Mouse (Mus musculus): ENCODE data around the gene Slc9a1.

The Slc9a1 gene

DNA sequence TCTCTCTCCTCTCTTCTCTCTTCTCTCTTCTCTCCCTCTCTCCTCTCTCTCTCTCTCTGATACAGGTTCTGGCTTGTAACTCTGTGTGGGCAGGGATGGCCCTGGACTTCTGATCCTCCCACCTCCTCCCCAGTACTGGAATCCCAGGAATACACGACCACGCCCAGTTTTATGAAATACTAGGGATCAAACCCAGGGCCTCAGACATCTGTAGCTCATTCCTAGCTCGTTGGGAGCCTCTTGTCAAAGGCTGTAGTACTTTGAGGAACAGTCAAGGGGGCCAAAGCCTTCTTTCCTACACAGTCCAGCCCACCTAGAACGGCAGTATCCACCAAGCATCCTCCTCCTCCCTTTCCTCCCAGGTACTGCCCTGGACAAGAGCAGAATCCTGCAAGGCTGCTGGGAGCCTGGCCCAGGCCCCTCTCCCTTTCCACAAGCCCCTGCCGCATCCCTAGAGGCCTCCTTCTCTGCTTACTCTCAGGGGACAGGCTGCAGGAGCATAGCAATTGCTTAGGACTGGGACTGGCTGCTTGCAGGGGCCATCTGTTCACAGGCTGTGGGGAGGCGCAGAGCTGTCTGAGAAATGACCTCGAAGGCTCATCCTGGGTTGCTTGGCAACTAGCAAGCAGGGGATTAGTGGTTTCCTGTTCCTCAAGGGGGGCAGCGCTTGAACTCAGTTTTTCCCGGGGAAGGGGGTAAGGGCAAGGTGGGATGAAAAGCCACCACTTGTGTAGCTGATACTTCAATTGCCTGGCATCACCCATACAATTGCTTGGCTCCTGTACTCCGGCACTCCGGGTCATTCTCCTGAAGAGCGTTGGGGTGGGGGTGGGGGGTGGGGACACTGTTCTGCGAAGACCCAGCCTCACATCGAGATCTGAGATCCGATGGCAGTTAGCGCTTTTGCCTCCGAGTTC is 70.2 kb downstream of the Slc9a1 start:
- no peak for DNase-seq (ENCODE audit: low spot score)

DNA sequence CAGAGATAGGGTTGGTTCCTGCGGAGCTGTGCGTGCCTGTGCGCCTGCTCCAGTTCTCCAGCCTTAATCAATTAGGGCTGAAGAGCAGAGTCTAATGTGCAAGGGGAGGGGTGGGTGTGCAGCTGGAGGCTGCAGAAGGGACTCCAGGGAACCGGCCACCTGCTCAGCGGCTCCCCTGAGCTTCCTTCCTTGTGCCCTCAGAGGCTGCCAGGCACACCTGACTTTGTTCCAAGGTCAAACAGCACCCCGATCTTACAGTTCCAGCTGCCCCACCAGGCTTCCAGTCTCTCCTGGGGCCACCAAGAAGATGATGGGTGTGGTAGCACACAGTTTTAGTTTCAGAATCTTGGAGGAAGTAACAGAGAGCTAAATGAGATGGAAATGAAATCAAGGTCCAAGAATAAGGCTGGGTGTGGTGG is 70.9 kb downstream of the Slc9a1 start:
- no peak for DNase-seq (ENCODE audit: low spot score)

DNA sequence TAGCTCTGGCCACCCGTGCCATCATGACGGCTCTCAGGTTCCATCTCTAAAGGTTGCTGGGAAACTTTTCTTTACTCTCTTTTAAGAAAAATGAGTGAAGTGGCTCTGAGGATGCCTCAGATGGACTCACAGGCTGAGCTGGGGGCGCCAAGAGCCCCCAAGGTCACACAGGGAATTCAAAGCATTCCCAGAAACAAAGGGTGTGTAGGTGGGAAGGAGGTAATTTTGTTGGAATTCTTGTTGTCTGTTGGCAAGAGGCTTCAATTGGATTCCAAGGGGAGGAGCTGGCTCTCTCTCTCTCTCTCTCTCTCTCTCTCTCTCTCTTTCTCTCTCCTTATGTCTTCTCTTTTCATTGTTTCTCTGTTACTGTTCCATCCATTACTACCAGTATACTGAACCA is 72.7 kb downstream of the Slc9a1 start:
- no peak for DNase-seq (ENCODE audit: low spot score)

DNA sequence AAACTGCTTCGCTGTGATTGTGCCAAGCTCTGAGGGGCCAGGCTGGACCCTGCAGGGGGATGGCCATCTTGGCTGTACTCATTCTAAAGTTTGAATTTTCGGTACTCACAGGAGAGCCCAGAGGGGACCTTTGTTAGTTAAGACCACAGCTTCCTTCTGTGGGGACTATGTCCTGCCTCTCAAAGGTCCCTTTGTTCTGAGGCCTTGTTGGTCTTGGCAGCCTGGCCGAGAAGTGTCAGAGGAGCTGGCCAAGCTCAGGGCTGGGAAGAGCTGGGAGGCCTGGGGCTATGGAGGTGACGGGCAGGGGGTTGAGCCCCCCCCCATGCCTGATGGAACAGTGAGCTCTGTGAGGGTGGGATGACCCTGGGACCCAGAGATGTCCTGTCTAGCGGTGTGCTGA is 73.6 kb downstream of the Slc9a1 start:
- no peak for DNase-seq (ENCODE audit: low spot score)

DNA sequence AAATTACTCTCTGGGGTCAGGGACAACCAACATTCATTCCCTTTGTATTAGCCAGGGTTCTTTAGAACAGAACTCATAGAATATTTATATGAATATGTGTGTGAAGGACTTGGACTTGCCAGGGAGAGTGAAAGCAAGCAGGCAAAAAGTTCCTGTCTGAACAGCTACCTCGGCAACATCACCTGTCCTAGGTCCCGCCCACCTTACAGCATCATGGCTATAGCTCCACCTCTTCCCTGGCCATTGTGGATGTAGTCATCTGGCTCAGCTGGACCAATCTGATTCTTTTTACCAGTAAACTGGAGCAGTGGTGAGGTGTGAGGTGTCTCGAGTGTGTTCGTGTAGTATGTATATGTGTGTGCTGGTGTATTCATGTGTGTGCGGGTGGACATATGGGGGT is 76.2 kb downstream of the Slc9a1 start:
- DNase-seq (ENCODE audit: low spot score) = no peak

DNA sequence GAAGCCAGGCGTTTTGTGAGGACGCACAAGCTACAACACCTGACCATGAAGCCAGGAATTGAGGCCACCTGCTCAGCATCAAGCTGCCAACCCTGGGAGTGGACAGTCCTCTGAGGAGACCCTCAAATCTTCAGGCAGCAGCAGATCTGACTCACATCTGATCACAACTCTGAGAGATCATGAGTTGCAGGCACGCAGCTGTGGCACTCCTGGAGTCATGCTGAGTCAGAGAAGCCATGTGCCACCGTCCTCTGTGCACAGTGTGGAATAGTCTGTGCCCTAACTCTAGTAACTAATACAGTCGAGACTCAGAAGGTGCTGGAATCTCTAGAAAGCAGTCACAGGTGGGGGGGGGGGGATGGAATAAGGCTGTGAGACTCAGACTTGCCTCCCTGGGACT is 77.9 kb downstream of the Slc9a1 start:
- DNase-seq (ENCODE audit: low spot score) = no peak

DNA sequence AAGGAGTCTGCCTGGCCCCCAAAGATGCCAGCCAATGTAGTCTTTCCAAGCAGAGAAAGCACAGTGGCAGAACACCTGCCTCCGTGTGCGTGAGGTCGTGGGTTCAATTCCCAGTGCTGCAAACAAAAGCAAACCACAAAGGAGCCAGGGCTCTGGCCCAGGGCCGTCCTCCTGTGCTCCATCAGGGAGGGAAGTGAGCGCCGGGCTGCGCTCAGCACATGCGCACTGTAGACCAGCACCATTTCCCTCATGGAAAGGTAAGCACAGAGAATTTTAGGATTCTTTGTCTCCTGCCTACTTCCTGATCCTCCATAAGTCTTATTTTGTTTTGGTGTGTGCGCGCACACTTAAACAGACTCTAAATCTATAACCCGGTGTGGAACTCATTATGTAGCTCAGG is 78.5 kb downstream of the Slc9a1 start:
- DNase-seq (ENCODE audit: low spot score) = no peak

DNA sequence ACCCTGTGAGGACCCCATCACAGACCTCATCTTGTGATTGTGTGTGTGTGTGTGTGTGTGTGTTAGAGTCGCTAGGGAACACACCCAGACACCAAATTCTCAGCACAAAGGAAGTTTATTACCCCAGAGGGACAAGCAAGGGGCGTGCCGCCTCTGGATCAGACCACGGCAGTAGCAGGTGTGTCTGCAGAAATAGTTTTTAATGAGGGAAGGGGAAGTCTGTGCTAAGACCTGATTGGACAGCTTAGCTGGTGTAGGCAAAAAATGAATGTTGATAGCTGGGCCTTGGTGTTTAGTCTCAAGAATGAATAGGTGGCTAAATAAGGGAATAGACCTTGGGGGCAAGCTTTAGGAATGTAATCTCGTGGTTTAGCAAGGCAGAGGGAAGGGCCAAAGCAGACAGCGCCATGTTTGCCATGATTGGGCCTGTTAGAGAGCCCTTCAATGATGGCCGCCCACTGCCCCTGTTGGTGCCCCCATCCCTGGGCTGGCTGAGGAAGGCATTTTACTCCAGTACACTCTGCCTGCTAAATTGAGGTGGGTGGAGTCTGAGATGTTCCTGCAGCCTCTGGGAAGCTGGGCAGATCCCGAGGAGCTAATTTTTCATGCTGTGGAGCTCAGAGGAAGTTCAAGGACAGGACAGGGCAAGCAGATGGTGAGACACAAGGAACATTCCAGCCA is 79.3 kb downstream of the Slc9a1 start:
- no peak for DNase-seq (ENCODE audit: low spot score)

DNA sequence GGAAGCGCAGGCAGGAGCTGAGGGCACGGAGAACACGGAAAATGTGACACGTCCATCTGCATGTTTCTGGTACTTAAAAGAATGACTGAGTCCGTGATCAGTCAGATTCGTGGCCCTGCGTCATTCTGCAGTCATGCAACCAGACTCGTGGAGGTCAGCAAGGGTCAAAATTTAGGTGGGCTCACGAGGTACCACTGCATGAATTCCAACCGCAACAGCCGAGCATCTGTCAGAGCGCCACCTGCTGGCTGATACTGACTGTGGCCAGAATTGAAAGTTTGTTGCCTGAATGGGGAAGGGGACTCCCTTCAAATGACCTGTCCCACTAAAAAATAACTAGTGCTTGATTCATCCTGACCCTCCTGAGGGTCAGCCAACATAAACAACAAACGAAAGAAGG is 80.2 kb downstream of the Slc9a1 start:
- no peak for DNase-seq (ENCODE audit: low spot score)

DNA sequence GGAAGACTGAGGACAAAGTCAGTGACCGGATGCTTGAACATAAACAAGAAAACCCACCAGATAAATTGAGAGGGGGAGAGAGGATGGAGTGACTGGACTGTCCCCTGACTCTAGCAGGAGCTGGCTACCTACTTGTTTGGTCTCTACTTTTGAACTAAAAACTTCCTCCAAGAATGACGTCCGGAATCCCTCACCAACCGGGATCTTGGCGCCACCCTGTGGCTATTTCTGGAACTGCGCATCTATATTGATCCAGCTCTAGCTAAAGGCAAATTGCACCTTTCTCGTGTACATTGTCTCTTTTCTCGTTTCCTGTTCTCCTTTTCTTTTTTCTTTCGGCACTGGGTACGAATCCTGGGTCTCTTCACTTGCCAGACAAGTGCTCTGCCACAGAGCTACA is 82.0 kb downstream of the Slc9a1 start:
- DNase-seq (ENCODE audit: low spot score) = peak; percentile 81

DNA sequence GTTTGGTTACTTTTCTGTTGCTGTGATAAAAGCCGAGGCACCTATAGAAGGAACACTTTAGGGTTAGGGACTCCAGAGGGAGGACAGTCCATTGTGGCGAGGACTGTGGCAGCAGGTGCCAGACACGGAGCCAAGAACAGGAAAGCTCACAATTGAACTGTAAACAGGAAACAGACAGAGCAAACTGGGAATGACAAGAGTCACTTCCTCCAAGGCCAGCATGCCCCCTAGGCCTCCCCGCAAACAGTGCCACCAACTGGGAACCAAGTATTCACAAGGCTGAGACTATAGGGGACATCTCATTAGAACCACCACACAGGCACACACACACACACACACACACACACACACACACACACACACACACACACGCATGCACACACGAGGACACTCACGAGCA is 82.9 kb downstream of the Slc9a1 start:
- DNase-seq (ENCODE audit: low spot score) = no peak

DNA sequence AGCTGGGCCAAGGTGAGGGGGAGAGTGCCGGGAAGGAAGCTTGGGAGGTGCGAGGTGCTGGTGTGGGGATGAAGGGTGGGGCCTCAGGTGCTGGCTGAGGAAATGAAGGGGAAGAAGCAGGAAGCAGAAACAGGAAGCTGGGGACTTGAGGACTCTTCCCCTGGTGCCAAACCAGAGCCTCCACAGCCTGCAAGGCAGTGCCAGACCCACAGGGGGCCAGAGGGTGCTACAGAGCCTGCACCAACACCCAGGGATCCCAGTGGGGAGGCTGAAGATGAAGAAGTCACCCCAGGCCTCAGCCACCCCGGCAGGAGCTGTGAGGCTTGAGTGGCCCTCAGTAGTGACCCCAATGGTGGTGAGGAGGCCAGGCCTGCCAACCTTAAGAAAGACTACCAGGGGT is 88.5 kb downstream of the Slc9a1 start:
- no peak for DNase-seq (ENCODE audit: low spot score)

DNA sequence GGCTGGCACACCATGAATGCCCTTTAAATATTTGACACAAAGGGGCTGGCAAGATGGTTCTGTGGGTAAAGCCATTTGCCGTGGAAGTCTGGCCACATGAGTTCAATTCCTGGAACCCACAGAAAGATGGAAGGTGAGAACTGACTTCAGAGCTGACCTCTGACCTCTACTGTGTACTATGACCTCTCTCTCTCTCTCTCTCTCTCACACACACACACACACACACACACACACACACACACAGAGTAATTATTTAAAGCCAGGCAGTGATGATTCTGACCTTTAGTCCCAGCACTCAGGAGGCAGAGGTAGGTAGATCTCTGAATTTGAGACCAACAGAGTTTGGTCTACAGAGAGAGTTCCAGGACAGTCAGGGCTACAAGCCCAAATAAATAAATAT is 90.5 kb downstream of the Slc9a1 start:
- no peak for DNase-seq (ENCODE audit: low spot score)

DNA sequence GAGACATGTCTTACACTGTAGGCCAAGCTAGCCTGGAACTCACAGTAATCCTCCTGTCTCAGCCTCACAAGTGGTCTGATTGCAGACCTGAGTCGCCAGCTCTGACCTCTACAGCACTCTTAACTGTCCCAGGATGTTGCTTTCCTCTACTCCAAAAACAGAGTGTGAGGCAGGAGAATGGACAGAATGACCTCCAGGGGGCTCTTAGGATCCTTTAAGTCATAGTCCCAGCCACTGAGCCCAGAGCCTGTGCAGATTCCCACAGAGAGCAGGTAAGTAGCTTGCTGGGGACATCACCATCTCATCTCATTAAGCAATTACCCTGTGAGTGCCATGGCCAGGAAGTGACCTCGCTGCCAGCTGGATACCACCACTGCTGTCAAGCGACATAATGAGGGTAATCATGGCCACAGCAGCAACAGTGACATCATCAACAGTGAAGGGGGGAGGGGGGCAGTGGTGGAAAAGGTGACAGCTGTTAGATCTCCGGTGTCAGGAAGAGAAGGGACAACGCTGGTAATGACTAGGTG is 91.4 kb downstream of the Slc9a1 start:
- no peak for DNase-seq (ENCODE audit: low spot score)

DNA sequence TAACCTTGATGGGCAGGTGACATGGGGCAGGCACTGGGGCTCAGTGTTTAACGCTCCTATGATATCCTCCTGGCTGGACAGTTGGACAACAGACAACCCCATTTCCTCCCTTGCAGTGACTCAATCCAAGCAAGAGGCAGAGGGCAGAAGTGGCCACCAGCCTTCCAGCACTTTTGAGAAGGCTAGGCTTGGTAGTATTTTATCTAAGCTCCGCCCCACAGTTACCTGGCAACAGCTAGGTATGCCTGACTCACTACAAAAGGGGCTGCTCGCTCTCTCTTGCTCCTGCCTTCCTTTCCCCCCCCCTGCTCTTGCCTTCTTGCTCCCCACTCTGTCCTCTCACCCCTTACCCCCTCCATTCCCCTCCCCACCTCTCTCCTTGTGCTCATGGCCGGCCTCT is 91.9 kb downstream of the Slc9a1 start:
- DNase-seq (ENCODE audit: low spot score) = no peak

DNA sequence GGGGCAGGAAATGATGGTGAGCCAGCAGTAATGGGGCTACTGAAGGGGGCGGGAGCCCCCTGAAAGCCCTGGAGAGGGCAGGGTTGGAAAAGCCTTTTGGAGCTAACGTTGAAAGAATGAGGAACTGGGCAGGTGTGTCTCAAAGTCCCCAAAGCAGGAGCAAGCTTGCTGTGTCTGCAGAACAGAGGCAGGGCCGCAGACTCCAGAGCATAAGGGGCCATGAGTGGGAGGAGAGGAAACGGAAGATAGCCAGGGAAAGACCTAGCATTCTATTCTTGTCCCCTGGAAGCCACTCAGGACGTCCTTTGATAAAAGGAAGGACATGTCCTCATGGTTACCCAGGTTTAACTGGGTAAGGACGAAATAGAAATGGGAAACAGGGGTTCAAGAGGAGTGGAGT is 93.7 kb downstream of the Slc9a1 start:
- DNase-seq (ENCODE audit: low spot score) = no peak

DNA sequence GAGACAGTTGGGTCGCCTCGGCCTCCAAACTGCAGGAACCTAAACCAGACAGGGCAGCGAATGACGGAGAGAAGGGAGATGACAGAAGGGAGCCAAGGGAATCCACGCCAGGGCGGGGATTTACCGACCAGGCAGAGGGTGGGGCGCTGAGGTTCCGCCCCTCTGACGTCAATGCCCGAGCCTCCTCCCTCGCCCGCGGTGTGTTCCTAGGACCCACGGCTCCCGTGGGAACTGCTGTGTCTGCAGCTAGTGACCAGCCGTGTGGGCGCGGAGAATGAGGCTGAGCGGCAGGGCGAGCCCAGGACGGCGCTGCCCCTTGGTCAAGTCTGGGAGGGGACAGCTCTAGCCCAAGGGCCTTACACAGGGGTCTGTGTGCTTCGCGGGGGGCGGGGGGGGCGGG is 98.6 kb downstream of the Slc9a1 start:
- no peak for DNase-seq (ENCODE audit: low spot score)

DNA sequence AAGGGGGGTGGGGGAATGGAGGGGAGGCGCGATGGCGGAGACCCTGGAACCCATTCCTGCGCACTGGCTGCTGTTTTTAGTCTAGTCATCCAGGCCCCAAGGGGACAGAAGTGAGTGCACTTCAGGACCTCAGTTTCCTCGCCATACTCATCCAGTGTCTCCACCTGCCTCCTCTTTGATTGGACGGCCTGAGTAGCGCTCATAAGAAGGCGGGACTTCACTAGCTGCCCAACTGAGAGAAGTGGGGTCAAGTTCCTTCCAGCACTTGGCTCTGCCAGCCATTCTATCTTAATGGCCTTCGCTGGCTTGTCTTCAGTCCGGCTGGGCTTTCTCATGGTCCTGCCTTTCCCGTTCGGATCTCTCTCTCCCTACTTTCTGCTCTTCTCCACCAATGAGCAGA is 99.6 kb downstream of the Slc9a1 start:
- no peak for DNase-seq (ENCODE audit: low spot score)

DNA sequence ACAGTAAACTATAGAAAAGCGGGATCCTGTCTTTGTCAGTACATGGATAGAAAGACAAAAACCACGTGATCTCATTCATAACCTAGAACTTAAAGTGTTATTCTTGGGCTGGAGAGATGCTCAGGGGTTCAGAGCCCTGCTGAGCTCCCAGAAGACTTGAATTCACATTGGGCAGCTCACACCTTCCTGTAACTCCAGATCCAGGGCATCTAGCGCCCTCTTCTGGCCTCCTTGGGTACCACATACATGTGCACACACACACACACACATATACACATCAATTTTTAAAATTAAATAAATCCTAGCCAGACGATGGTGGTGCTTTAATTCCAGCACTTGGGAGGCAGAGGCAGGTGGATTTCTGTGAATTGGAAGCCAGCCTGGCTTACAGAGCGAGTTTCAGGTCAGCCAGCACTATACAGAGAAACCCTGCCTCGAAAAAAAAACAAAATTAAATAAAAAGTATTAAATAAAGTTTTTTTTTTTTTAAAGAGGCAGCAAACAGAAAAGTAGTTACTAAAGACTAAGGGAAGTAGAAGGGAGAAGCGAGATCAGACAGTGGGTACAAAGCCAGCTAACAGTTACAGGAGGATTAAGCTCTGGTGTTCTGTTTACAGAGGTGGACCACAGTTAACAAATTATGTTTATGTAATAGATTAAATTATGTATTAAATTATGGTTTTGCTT is 101.8 kb downstream of the Slc9a1 start:
- DNase-seq (ENCODE audit: low spot score) = no peak

Measured in ovary, postnatal 10 days (tissue).